Mouse (Mus musculus): ENCODE results near the gene Zbed6. TPM values are rescaled to one million over a fixed set of nuclear protein-coding genes. Genes with fewer than 3 reads are reported as not detected.

Gene Zbed6
- polyA plus RNA-seq, 1 experiment = not detected

DNA sequence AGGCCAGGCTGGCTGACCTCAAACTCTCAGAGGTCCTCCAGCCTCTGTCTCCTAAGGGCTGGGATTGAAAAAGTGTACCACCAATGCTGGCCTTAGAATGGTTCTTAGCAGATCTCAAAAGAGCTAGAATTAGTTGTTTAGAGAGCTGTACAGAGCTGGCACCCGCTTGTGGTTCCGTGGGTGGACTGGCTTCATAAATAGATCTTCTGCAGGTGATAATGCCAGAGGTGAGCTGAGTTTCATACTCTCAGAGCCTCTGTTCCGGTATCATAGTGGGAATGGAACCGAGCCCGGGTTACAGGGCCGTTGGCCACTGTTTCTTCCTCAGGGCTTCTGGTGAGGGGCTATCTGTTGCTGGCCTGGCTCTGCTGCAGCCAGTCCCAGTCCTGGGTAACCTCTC, 30.4 kb upstream of the Zbed6 start:
- no peak for TF ChIP-seq TAL1 (IDR thresholded peaks at IDR 0.05; ENCODE audit: low read length)
- no peak for TF ChIP-seq GATA1 (IDR thresholded peaks at IDR 0.05; ENCODE audit: low read length)
- Histone ChIP-seq H3K4me3 (replicated peaks) (no peak overlapping the region), H3K27me3 (ENCODE audit: control insufficient read depth) (no peaks in the 10 kb centered on the region; the same call in 1 of the 2 replicates), H3K9me3 (ENCODE audit: control insufficient read depth, low read length) (no peaks in the 10 kb centered on the region), H3K36me3 (ENCODE audit: control insufficient read depth) (no peaks in the 10 kb centered on the region), H3K4me1 (ENCODE audit: control insufficient read depth) (peaks cover 5% of the 10 kb centered on the region)

DNA sequence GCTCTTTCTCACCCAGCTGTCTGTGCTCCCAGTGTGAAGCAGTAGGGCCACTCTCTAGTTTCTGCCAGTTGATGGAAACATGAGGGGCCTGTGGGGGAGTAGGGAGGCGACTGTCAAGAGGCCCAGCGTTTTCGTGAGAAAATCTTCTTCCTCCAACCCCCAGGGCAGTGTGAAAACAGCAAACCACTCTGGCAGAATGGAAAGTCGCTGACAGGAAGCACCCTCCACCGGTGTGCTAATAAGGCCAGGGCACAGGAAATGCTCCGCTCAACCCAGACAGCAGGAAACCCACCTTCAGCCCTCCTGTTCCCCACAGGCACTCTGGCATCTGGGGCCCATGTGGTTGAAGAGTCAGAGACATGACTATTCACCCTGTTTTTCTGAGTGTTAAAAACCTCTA, 29.2 kb upstream of the Zbed6 start, which contains the start of gene Lax1:
Lax1 (minus strand) TSS at position 212 of the 400 bp plus-strand sequence.
- no peaks in the 10 kb centered on the region; the same call in 1 of the 2 replicates for H3K27me3 ChIP-seq (ENCODE audit: control insufficient read depth)
- no peak within 1 kb of the TSS for H3K4me3 ChIP-seq (replicated peaks)
- H3K36me3 ChIP-seq (ENCODE audit: control insufficient read depth) = no peaks in the 10 kb centered on the region
- no peaks in the 10 kb centered on the region for H3K9me3 ChIP-seq (ENCODE audit: control insufficient read depth, low read length)
- TF ChIP-seq TAL1 (IDR thresholded peaks at IDR 0.05; ENCODE audit: low read length) (no peak), GATA1 (IDR thresholded peaks at IDR 0.05; ENCODE audit: low read length) (no peak)
- peaks cover under 1% of the 10 kb centered on the region for H3K4me1 ChIP-seq (ENCODE audit: control insufficient read depth)

DNA sequence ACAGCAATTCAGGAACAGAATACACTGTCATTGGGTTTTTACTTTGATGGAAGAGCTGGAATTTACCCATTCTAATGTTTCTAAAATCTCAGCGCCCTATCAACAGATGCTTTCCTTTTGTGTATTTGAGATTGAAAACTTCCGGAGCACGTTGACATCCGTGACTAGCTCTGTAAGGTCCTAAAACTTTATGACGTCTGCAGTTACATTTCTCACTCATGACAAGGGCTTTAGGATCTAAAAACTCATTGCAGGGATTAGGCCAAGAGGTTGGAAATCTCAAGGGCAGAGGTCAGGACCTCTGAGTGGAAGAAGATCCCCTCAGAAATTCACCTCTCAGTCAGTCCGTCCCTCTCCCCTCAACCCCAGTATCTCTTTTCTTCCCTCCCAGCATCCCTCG, 27.6 kb upstream of the Zbed6 start:
- TF ChIP-seq TAL1 (IDR thresholded peaks at IDR 0.05; ENCODE audit: low read length) (no peak), GATA1 (IDR thresholded peaks at IDR 0.05; ENCODE audit: low read length) (no peak)
- Histone ChIP-seq H3K36me3 (ENCODE audit: control insufficient read depth) (no peaks in the 10 kb centered on the region), H3K27me3 (ENCODE audit: control insufficient read depth) (no peaks in the 10 kb centered on the region; the same call in 1 of the 2 replicates), H3K9me3 (ENCODE audit: control insufficient read depth, low read length) (peaks cover 2% of the 10 kb centered on the region; the same call in 1 of the 2 replicates), H3K4me1 (ENCODE audit: control insufficient read depth) (no peaks in the 10 kb centered on the region), H3K4me3 (replicated peaks) (no peak overlapping the region)

DNA sequence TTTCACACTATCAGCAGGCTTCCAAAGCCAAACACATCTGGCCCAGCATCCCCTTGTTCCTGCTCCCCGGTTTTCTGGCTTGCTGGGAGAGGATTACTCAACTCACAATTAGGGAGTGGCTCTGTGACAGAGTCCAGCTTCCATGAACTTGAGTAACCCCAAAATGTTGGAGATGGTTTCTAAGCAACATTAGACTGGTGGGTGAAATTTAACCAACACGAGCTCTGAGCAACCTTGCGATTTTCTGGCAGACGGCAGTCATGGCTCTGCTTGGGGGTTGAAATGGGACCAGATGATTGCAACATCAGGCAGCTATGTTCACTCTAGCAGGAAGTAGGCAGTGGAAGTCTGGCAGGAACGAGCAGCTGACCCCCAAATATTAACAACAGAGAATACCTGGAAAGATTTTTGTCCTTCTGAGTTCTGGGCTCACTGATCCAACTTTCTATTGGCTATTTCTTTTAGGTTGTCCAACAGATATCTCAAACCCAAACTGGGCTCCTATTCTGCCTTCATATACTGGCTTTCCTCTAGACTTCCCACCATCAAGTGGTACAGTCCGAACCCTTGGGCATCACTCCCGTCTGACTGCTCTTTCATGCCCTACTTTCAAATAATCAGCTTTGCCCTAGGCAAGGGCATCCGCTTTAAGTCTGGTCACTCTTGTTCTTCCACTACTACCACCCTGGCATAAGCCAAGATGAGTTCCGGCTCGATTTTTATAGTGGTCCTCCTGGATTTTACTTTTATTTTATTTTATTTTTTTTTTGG, 25.2 kb upstream of the Zbed6 start:
- H3K36me3 ChIP-seq (ENCODE audit: control insufficient read depth) = no peaks in the 10 kb centered on the region
- H3K27me3 ChIP-seq (ENCODE audit: control insufficient read depth) = no peaks in the 10 kb centered on the region; the same call in 1 of the 2 replicates
- no peak overlapping the region for H3K4me3 ChIP-seq (replicated peaks)
- no peaks in the 10 kb centered on the region for H3K4me1 ChIP-seq (ENCODE audit: control insufficient read depth)
- peaks cover 2% of the 10 kb centered on the region; the same call in 1 of the 2 replicates for H3K9me3 ChIP-seq (ENCODE audit: control insufficient read depth, low read length)
- TF ChIP-seq TAL1 (IDR thresholded peaks at IDR 0.05; ENCODE audit: low read length) = no peak
- TF ChIP-seq GATA1 (IDR thresholded peaks at IDR 0.05; ENCODE audit: low read length) = no peak

DNA sequence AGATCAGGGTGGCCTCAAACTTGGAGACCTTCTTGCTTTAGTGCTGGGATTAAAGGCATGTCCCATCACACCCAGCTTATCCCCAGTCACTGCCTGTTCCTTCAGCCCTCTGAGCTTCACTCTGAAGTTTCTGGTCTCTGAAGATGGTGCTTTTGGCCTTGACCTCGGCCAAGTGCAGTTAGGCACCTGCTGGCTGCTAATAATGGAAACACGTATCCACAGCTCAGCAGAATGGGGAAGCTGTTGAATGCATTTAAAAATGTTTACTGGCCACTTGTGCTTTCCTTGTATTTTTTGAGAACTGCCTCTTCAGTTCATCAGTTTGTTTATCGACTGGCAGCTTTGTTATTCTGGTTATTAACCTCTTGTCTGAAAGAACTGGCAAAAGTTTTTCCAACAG, 11.1 kb upstream of the Zbed6 start:
- no peak overlapping the region for H3K4me3 ChIP-seq (replicated peaks)
- no peaks in the 10 kb centered on the region for H3K9me3 ChIP-seq (ENCODE audit: control insufficient read depth, low read length)
- H3K36me3 ChIP-seq (ENCODE audit: control insufficient read depth) = no peaks in the 10 kb centered on the region
- TF ChIP-seq GATA1 (IDR thresholded peaks at IDR 0.05; ENCODE audit: low read length) = no peak
- TF ChIP-seq TAL1 (IDR thresholded peaks at IDR 0.05; ENCODE audit: low read length) = no peak
- H3K4me1 ChIP-seq (ENCODE audit: control insufficient read depth) = no peaks in the 10 kb centered on the region
- H3K27me3 ChIP-seq (ENCODE audit: control insufficient read depth) = no peaks in the 10 kb centered on the region

DNA sequence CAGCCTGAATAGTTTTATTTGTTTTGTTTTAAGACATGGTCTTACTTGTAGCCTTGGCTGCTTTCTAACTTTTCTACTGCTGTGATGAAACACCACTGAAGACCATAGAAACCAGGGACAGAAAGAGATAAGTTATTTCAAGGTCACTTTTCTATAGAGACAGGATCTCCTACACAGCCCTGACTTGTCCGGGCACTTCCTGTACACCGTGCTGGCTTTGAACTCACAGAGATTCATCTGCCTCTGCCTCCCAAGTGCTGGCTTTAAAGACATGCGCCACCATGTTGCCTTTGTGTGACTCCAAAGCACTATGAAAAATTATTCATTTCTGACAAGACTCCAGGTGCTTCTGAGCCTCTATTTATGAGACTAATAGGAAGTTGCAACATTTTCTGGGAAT, 10.6 kb upstream of the Zbed6 start:
- H3K4me3 ChIP-seq (replicated peaks) = no peak overlapping the region
- H3K4me1 ChIP-seq (ENCODE audit: control insufficient read depth) = no peaks in the 10 kb centered on the region
- H3K27me3 ChIP-seq (ENCODE audit: control insufficient read depth) = no peaks in the 10 kb centered on the region
- no peaks in the 10 kb centered on the region for H3K36me3 ChIP-seq (ENCODE audit: control insufficient read depth)
- H3K9me3 ChIP-seq (ENCODE audit: control insufficient read depth, low read length) = no peaks in the 10 kb centered on the region
- TF ChIP-seq GATA1 (IDR thresholded peaks at IDR 0.05; ENCODE audit: low read length) (no peak), TAL1 (IDR thresholded peaks at IDR 0.05; ENCODE audit: low read length) (no peak)

DNA sequence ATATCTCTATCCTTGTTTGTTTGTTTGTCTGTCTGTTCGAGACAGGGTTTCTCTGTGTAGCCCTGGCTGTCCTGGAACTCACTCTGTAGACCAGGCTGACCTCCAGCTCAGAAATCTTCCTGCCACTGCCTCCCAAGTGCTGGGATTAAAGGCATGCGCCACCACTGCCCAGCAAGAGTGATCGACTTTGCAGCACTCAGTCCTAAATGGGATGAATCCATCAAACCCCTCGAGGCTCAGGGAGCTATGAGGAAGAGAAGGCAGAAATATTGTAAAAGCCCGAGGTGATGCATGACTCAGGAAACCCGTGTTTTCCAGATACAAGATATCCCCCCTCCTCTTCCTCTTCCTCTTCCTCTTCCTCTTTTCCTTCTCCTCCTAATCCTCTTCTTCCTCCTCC, 10.1 kb upstream of the Zbed6 start:
- Histone ChIP-seq H3K4me1 (ENCODE audit: control insufficient read depth) (no peaks in the 10 kb centered on the region), H3K36me3 (ENCODE audit: control insufficient read depth) (no peaks in the 10 kb centered on the region), H3K4me3 (replicated peaks) (no peak overlapping the region), H3K9me3 (ENCODE audit: control insufficient read depth, low read length) (no peaks in the 10 kb centered on the region), H3K27me3 (ENCODE audit: control insufficient read depth) (no peaks in the 10 kb centered on the region)
- TF ChIP-seq GATA1 (IDR thresholded peaks at IDR 0.05; ENCODE audit: low read length) (no peak), TAL1 (IDR thresholded peaks at IDR 0.05; ENCODE audit: low read length) (no peak)

DNA sequence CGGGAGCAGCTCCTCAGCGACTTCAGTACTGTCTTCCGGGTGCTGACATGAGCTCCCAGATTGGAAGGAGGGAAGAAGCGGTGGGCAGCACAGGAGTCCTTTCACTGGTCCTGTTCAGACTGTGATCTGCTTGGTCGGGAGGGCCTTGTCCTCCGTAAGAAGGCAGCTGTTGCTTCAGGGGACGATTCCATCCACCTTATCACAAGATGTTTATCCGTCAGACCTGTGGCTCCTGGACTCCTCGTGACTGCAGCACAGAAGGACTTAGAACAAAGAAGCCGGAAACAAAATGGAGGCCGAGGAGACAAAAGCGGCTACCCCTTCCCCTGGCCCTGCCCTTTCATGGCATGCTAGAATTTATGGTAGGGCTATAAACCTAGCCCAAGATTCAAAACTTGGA, 9.5 kb upstream of the Zbed6 start:
- Histone ChIP-seq H3K36me3 (ENCODE audit: control insufficient read depth) (no peaks in the 10 kb centered on the region), H3K27me3 (ENCODE audit: control insufficient read depth) (no peaks in the 10 kb centered on the region), H3K4me1 (ENCODE audit: control insufficient read depth) (no peaks in the 10 kb centered on the region), H3K9me3 (ENCODE audit: control insufficient read depth, low read length) (no peaks in the 10 kb centered on the region), H3K4me3 (replicated peaks) (no peak overlapping the region)
- TF ChIP-seq GATA1 (IDR thresholded peaks at IDR 0.05; ENCODE audit: low read length) (no peak), TAL1 (IDR thresholded peaks at IDR 0.05; ENCODE audit: low read length) (no peak)

DNA sequence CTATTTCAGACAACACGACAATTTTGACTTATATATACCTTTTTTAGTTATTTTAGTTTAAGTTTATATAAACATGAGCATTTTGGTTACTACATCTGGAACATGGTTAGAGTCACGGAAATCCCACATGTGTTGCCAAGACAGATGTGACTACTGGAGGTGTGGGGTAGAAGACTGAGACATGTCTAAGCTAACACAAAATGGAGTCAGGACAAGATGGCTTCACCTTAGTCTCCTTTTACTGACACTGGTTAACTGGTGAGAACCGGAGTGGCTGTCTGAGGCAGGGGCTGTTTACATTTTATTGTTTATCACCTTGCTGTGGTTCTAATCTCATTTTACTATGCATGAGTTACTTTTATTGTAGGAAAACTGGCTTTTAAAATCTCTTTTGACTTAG, 7.9 kb upstream of the Zbed6 start:
- no peak overlapping the region for H3K4me3 ChIP-seq (replicated peaks)
- peaks cover 4% of the 10 kb centered on the region; the same call in 1 of the 2 replicates for H3K4me1 ChIP-seq (ENCODE audit: control insufficient read depth)
- H3K27me3 ChIP-seq (ENCODE audit: control insufficient read depth) = no peaks in the 10 kb centered on the region
- H3K36me3 ChIP-seq (ENCODE audit: control insufficient read depth) = no peaks in the 10 kb centered on the region
- TF ChIP-seq TAL1 (IDR thresholded peaks at IDR 0.05; ENCODE audit: low read length) (no peak), GATA1 (IDR thresholded peaks at IDR 0.05; ENCODE audit: low read length) (no peak)
- no peaks in the 10 kb centered on the region for H3K9me3 ChIP-seq (ENCODE audit: control insufficient read depth, low read length)

Measured in erythroblast, embryonic 14.5 days (primary cell).